In the genomic region with DNA sequence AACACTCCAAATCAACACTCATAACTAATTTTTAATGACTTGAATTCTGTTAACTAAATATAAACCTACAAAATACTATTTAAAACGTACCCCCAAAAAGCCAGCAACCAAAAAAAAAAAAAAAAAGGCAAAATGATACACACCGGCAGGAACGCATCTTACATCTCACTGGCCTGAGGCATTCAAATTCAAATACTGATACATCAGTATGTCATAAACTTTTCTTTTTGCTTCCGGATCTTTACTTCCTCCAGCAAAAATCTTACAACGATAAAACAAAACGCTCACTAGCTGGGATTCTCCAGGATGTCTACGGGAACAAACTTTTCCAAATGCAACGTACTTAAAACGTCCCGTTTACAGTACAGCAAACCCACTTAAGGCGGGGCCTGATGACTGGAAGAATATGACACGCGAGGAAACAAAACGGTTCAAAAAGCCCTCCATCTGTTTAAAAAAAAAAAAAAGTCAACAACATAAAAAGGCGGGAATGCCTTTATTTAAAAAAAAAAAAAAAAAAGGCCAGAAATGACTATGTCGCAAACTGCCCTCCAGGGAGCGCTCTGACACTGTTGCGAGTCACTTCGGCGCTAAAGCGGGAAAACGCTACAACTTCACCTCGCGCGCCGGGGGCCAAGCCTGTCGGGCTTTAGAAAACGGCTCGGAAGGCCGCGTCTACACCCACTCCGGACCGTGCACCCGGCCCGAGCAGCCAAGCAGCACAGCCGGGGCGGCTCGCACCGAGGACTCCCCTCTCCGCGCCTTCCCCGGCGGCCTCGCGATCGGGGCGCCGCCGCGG, we compare ENCODE assay signal across 8 mouse cellular contexts. TPM values are rescaled to one million over a fixed set of nuclear protein-coding genes. Genes with fewer than 3 reads are reported as not detected.
DNase-seq lines count a peak whose midpoint lies in the region; ATAC-seq and TF ChIP-seq lines count a peak whose summit lies in the region.

No protein-coding gene starts in this region.

- peaks cover 11% of the 10 kb centered on the region; the same call in 1 of the 2 replicates for H3K79me2 ChIP-seq in liver, adult 2 months (ENCODE audit: control insufficient read depth, insufficient read depth, low read length)

- peak; percentile 26 for TF ChIP-seq POLR2A in kidney, adult 2 months (IDR thresholded peaks at IDR 0.05; ENCODE audit: low read depth, low read length)
- TF ChIP-seq POLR2A in liver, adult 2 months (IDR thresholded peaks at IDR 0.05; ENCODE audit: extremely low read depth, insufficient read depth, low read length): 0 out of 2 replicates have a peak, but pooled peaks have one; percentile 28

- WGBS in embryonic facial prominence, embryonic 11.5 days: under 1% methylated on average over 40 of the region's 50 CpGs
- 1% methylated on average over 50 of the region's 50 CpGs for WGBS in kidney, adult 2 months
- under 1% methylated on average over 46 of the region's 50 CpGs for WGBS in liver, adult 2 months

- H3K4me3 ChIP-seq in embryonic facial prominence, embryonic 11.5 days (ENCODE audit: low read depth, low read length): peak overlapping the region; percentile 97
- H3K4me3 ChIP-seq in kidney, adult 2 months (ENCODE audit: insufficient read depth, low read depth, low read length): peak overlapping the region; percentile 78
- H3K4me3 ChIP-seq in liver, adult 2 months (ENCODE audit: insufficient read depth, low read depth, low read length): peak overlapping the region; percentile 99

- peak; percentile 80 for TF ChIP-seq CTCF in kidney, adult 2 months (conservative IDR thresholded peaks at IDR 0.05; ENCODE audit: insufficient read depth, insufficient read length, low read depth, low read length)
- TF ChIP-seq CTCF in liver, adult 2 months (IDR thresholded peaks at IDR 0.05; ENCODE audit: low read depth, low read length): peak; percentile 83

- no peaks in the 10 kb centered on the region for H3K4me1 ChIP-seq in embryonic facial prominence, embryonic 11.5 days (ENCODE audit: control insufficient read depth, insufficient read depth, low read length)
- H3K4me1 ChIP-seq in kidney, adult 2 months (ENCODE audit: control insufficient read depth, insufficient read depth, low read length): peaks cover 7% of the 10 kb centered on the region; the same call in 1 of the 2 replicates
- peaks cover 3% of the 10 kb centered on the region; the same call in 1 of the 2 replicates for H3K4me1 ChIP-seq in liver, adult 2 months (ENCODE audit: control insufficient read depth, insufficient read depth, low read length)

- H3K4me2 ChIP-seq in embryonic facial prominence, embryonic 11.5 days (ENCODE audit: low read depth, low read length): peak overlapping the region; percentile 58

- H3K27ac ChIP-seq in embryonic facial prominence, embryonic 11.5 days (replicated peaks; ENCODE audit: low read depth, low read length): peak overlapping the region; percentile 99
- peak overlapping the region; percentile 72 for H3K27ac ChIP-seq in kidney, adult 2 months (ENCODE audit: insufficient read depth, low read depth, low read length)
- H3K27ac ChIP-seq in liver, adult 2 months (replicated peaks; ENCODE audit: insufficient read depth, low read depth, low read length): peak overlapping the region; percentile 94

- ATAC-seq in embryonic facial prominence, embryonic 11.5 days (replicated peaks; ENCODE audit: insufficient number of reproducible peaks, low FRiP score, low TSS enrichment, low read depth): peak; percentile 61
- peak; percentile 84 for ATAC-seq in monocyte, adult 5-6 weeks (replicated peaks; ENCODE audit: insufficient number of reproducible peaks, low FRiP score, low TSS enrichment, poor library complexity, severe bottlenecking)

- H3K36me3 ChIP-seq in embryonic facial prominence, embryonic 11.5 days (replicated peaks; ENCODE audit: control insufficient read depth, insufficient read depth, low read depth, low read length): no peaks in the 10 kb centered on the region
- no peaks in the 10 kb centered on the region; the same call in 1 of the 2 replicates for H3K36me3 ChIP-seq in kidney, adult 2 months (ENCODE audit: control insufficient read depth, insufficient read depth, low read length)
- H3K36me3 ChIP-seq in liver, adult 2 months (ENCODE audit: control insufficient read depth, insufficient read depth, low read length): peaks cover under 1% of the 10 kb centered on the region; the same call in 1 of the 2 replicates

- H3K9ac ChIP-seq in embryonic facial prominence, embryonic 11.5 days (replicated peaks; ENCODE audit: low read length): peak overlapping the region; percentile 100
- peak overlapping the region; percentile 97 for H3K9ac ChIP-seq in liver, adult 2 months (ENCODE audit: low read depth, low read length)

- no peaks in the 10 kb centered on the region for H3K9me3 ChIP-seq in embryonic facial prominence, embryonic 11.5 days (replicated peaks; ENCODE audit: control insufficient read depth, low read length)

- H3K27me3 ChIP-seq in embryonic facial prominence, embryonic 11.5 days (ENCODE audit: control insufficient read depth, insufficient read depth, low read length): no peaks in the 10 kb centered on the region
- no peaks in the 10 kb centered on the region for H3K27me3 ChIP-seq in kidney, adult 2 months (replicated peaks; ENCODE audit: control insufficient read depth, insufficient read depth, low read length)
- no peaks in the 10 kb centered on the region for H3K27me3 ChIP-seq in liver, adult 2 months (ENCODE audit: control insufficient read depth, insufficient read depth, low read length)

- peak; percentile 84 for DNase-seq in 3134 (ENCODE audit: extremely low read depth, insufficient read length, low spot score)
- peak; percentile 94 for DNase-seq in adrenal gland, postnatal 14 days
- peak; percentile 95 for DNase-seq in embryonic facial prominence, embryonic 11.5 days (ENCODE audit: low spot score)
- DNase-seq in heart, adult 18-20 months: peak; percentile 88 to 91
- peak; percentile 90 for DNase-seq in kidney, adult 2 months
- peak; percentile 74 for DNase-seq in liver, adult 2 months (ENCODE audit: extremely low read depth, low read depth, low spot score)
- DNase-seq in spleen, postnatal 4 days (ENCODE audit: low spot score in 2 of 2): peak; percentile 89 to 95

RNA-seq across cellular contexts. Expression of a gene that starts 10.8 kb away (rescaled TPM):
- total RNA-seq in adrenal gland, postnatal 14 days (2021): 117 and 128 TPM in 2 replicates
- polyA plus RNA-seq in embryonic facial prominence, embryonic 11.5 days (2014; fragmentation: Nextera tagmentation; extraction: Ambion mirVana): 343 and 401 TPM in 2 replicates
- 10 to 100 TPM; 34.0 to 42.4 TPM for total RNA-seq in heart, adult 18-20 months (2021)
- polyA plus RNA-seq in kidney, adult 2 months (2012; rRNA removed): 20.0 and 21.1 TPM in 2 replicates
- total RNA-seq in liver, adult 2 months (2014; rRNA removed): 38.4 and 43.3 TPM in 2 replicates
- 10.7 and 12.1 TPM in 2 replicates for polyA plus RNA-seq in liver, adult 2 months (2012; rRNA removed)
- 237 to 305 TPM (median 300 TPM) in 3 replicates for total RNA-seq in monocyte, adult 5-6 weeks (2017)

RNA-seq across cellular contexts. Expression of a gene that starts 46.5 kb away (rescaled TPM):
- 859 and 881 TPM in 2 replicates for total RNA-seq in adrenal gland, postnatal 14 days (2021)
- polyA plus RNA-seq in embryonic facial prominence, embryonic 11.5 days (2014; fragmentation: Nextera tagmentation; extraction: Ambion mirVana): 421 and 443 TPM in 2 replicates
- 1,000 to 10,000 TPM; 2,644 to 2,919 TPM for total RNA-seq in heart, adult 18-20 months (2021)
- polyA plus RNA-seq in kidney, adult 2 months (2012; rRNA removed): 717 and 832 TPM in 2 replicates
- total RNA-seq in liver, adult 2 months (2014; rRNA removed): 222 and 288 TPM in 2 replicates
- polyA plus RNA-seq in liver, adult 2 months (2012; rRNA removed): 269 and 371 TPM in 2 replicates
- 191 to 312 TPM (median 245 TPM) in 3 replicates for total RNA-seq in monocyte, adult 5-6 weeks (2017)

Comparison
In these comparisons a context has a peak if more than half of its experiments do, and no peak if none do; other contexts are left out.
1. Peak in every context shown above with its lines: DNase-seq, ATAC-seq, H3K4me3 ChIP-seq and H3K27ac ChIP-seq.